Mouse (Mus musculus) T-cell, adult 66 days (primary cell): ENCODE measurements around the gene Olfr213. TPM values are rescaled to one million over a fixed set of nuclear protein-coding genes. Genes with fewer than 3 reads are reported as not detected.

Source experiments
- total RNA-seq, 2 experiments: library from RNA; stranded (reverse); gene quantifications; 3 replicates in 1 of 2; 4 replicates in 1 of 2; pipeline ENCODE4 v1.2.4; 2023

The Olfr213 gene
- not detected for total RNA-seq

GRCm38 (mm10) chr6:116538156-116538555 is at the start of gene Olfr213:
Gene Olfr213 (plus strand): TSS chr6:116538456.

GRCm38 (mm10) chr6:116488791-116489190 is 49.5 kb upstream of the Olfr213 start, which contains the start of gene Olfr211:
Gene Olfr211 (plus strand): TSS chr6:116489091.

GRCm38 (mm10) chr6:116506302-116507003 is 31.8 kb upstream of the Olfr213 start, which contains the start of gene Olfr212:
Gene Olfr212 (plus strand): TSS chr6:116506516.

GRCm38 (mm10) chr6:116550841-116551240 is 12.6 kb downstream of the Olfr213 start, which contains the start of gene Gm5580:
Gene Gm5580 (plus strand): TSS chr6:116551141.

GRCm38 (mm10) chr6:116553935-116554334 is 15.7 kb downstream of the Olfr213 start, which contains the start of gene Olfr214:
Gene Olfr214 (plus strand): TSS chr6:116554235.

GRCm38 (mm10) chr6:116584095-116584494 is 45.8 kb downstream of the Olfr213 start, which contains the start of gene Olfr215:
Gene Olfr215 (minus strand): TSS chr6:116584195.

Other genes with a start within 250 kb of the Olfr213 start
- gene March8, start 200.4 kb upstream of the Olfr213 start, total RNA-seq = 1 to 10 TPM; 1.2 to 2.8 TPM
- under 1 TPM in 1 of 2 experiments, not detected in 1; 0.70 TPM for gene Alox5, start 77.3 kb upstream of the Olfr213 start, total RNA-seq
- gene Olfr211, start 49.4 kb upstream of the Olfr213 start, total RNA-seq = not detected
- gene Olfr212, start 31.9 kb upstream of the Olfr213 start, total RNA-seq = under 1 TPM in 1 of 2 experiments, not detected in 1; 0.20 TPM
- 1 to 10 TPM; 2.8 to 3.5 TPM for gene Gm5580, start 12.7 kb downstream of the Olfr213 start, total RNA-seq
- gene Olfr214, start 15.8 kb downstream of the Olfr213 start, total RNA-seq = not detected
- not detected for gene Olfr215, start 45.7 kb downstream of the Olfr213 start, total RNA-seq
- 10 to 100 TPM; 20.2 to 24.1 TPM for gene Zfp422, start 90.5 kb downstream of the Olfr213 start, total RNA-seq
- not detected for gene Depp1, start 112.2 kb downstream of the Olfr213 start, total RNA-seq
- 1 to 10 TPM in 1 of 2 experiments, under 1 TPM in 1; 0.98 to 3.2 TPM for gene Rassf4, start 135.5 kb downstream of the Olfr213 start, total RNA-seq
- under 1 TPM; 0.24 to 0.35 TPM for gene Tmem72, start 178.5 kb downstream of the Olfr213 start, total RNA-seq